ENCODE assay signal across 8 mouse cellular contexts in genomic region chr14:77904171-77904762, GRCm38 (mm10). TPM values are rescaled to one million over a fixed set of nuclear protein-coding genes. Genes with fewer than 3 reads are reported as not detected.
DNase-seq lines count a peak whose midpoint lies in the region; ATAC-seq and TF ChIP-seq lines count a peak whose summit lies in the region.

Gene Epsti1, plus strand, starts transcription at chr14:77904239.

- no peak for ATAC-seq in heart, embryonic 13.5 days (ENCODE audit: extremely low read depth, insufficient number of reproducible peaks, low FRiP score, low TSS enrichment)
- ATAC-seq in liver, embryonic 14.5 days (ENCODE audit: insufficient read depth): no peak
- no peak for ATAC-seq in midbrain, embryonic 16.5 days

- H3K9ac ChIP-seq in heart, embryonic 13.5 days: peak within 1 kb of the TSS; percentile 56; the same call in 1 of the 2 replicates
- no peak within 1 kb of the TSS for H3K9ac ChIP-seq in liver, embryonic 14.5 days (replicated peaks)
- H3K9ac ChIP-seq in midbrain, embryonic 16.5 days (ENCODE audit: low read depth, low read length): no peak within 1 kb of the TSS

- no peaks in the 10 kb centered on the region for H3K9me3 ChIP-seq in heart, embryonic 13.5 days
- H3K9me3 ChIP-seq in liver, embryonic 14.5 days (ENCODE audit: control insufficient read depth, low read length): no peaks in the 10 kb centered on the region
- no peaks in the 10 kb centered on the region for H3K9me3 ChIP-seq in midbrain, embryonic 16.5 days (replicated peaks; ENCODE audit: control insufficient read depth, low read length, poor library complexity, severe bottlenecking)

- peak; percentile 9 for DNase-seq in heart, adult 9 months (ENCODE audit: low spot score in 2 of 2)
- no peak for DNase-seq in heart, postnatal 4 days
- no peak for DNase-seq in liver, embryonic 14.5 days (ENCODE audit: low read depth in 3 of 3, low spot score in 3 of 3)
- peak; percentile 32 to 50 for DNase-seq in spleen, adult 18-20 months
- DNase-seq in left cerebral cortex, adult 18-20 months (ENCODE audit: low spot score in 2 of 2): no peak
- no peak for DNase-seq in left cerebral cortex, adult 11 months (ENCODE audit: low spot score)

- 49% methylated on average over 15 of the region's 15 CpGs for WGBS in heart, embryonic 13.5 days
- 15% methylated on average over 15 of the region's 15 CpGs for WGBS in liver, embryonic 14.5 days (ENCODE audit: insufficient replicate concordance)
- WGBS in midbrain, embryonic 16.5 days: 67% methylated on average over 15 of the region's 15 CpGs

- no peak within 1 kb of the TSS for H3K27ac ChIP-seq in heart, embryonic 13.5 days (replicated peaks)
- no peak within 1 kb of the TSS for H3K27ac ChIP-seq in liver, embryonic 14.5 days
- H3K27ac ChIP-seq in midbrain, embryonic 16.5 days (ENCODE audit: low read length): no peak within 1 kb of the TSS

- H3K4me1 ChIP-seq in heart, embryonic 13.5 days: peaks cover 8% of the 10 kb centered on the region
- no peaks in the 10 kb centered on the region for H3K4me1 ChIP-seq in liver, embryonic 14.5 days (replicated peaks; ENCODE audit: control insufficient read depth in 2 of 2, insufficient read depth in 2 of 2, low read length in 1 of 2)
- H3K4me1 ChIP-seq in midbrain, embryonic 16.5 days (ENCODE audit: control insufficient read depth, insufficient read depth, low read length): peaks cover 4% of the 10 kb centered on the region

- H3K4me3 ChIP-seq in heart, embryonic 13.5 days: peak within 1 kb of the TSS; percentile 32
- H3K4me3 ChIP-seq in liver, embryonic 14.5 days (ENCODE audit: insufficient read depth in 1 of 2, low read depth in 2 of 2, low read length in 2 of 2): peak within 1 kb of the TSS; percentile 11 to 32; a peak in 3 of 4 replicates
- no peak within 1 kb of the TSS for H3K4me3 ChIP-seq in midbrain, embryonic 16.5 days (ENCODE audit: low read depth, low read length)

- H3K4me2 ChIP-seq in heart, embryonic 13.5 days: peak within 1 kb of the TSS; percentile 56
- H3K4me2 ChIP-seq in liver, embryonic 14.5 days (ENCODE audit: low read depth): peak within 1 kb of the TSS; percentile 5; the same call in 1 of the 2 replicates
- no peak within 1 kb of the TSS for H3K4me2 ChIP-seq in midbrain, embryonic 16.5 days (ENCODE audit: low read length)

- H3K36me3 ChIP-seq in heart, embryonic 13.5 days: no peaks in the 10 kb centered on the region
- no peaks in the 10 kb centered on the region for H3K36me3 ChIP-seq in liver, embryonic 14.5 days (replicated peaks; ENCODE audit: control insufficient read depth, insufficient read depth, low read depth)
- H3K36me3 ChIP-seq in midbrain, embryonic 16.5 days (ENCODE audit: control insufficient read depth, insufficient read depth, low read length): no peaks in the 10 kb centered on the region

- no peak for TF ChIP-seq EP300 in liver, embryonic 14.5 days (IDR thresholded peaks at IDR 0.05; ENCODE audit: low read depth)

- H3K27me3 ChIP-seq in heart, embryonic 13.5 days (replicated peaks): no peaks in the 10 kb centered on the region
- no peaks in the 10 kb centered on the region for H3K27me3 ChIP-seq in liver, embryonic 14.5 days (ENCODE audit: control insufficient read depth, insufficient read depth, low read length)
- H3K27me3 ChIP-seq in midbrain, embryonic 16.5 days (ENCODE audit: control insufficient read depth, insufficient read depth, low read depth, low read length): no peaks in the 10 kb centered on the region

- no peak for TF ChIP-seq CTCF in liver, embryonic 14.5 days (IDR thresholded peaks at IDR 0.05; ENCODE audit: low read depth)

RNA-seq across cellular contexts. Expression of gene Epsti1, which starts in this region (rescaled TPM):
- under 1 TPM; 0.54 to 0.67 TPM for total RNA-seq in heart, postnatal 4 days (2021)
- 0.23 and 0.73 TPM in 2 replicates for polyA plus RNA-seq in heart, embryonic 13.5 days (2015; fragmentation: Nextera tagmentation; extraction: Ambion mirVana)
- 0.36 and 1.0 TPM in 2 replicates for polyA plus RNA-seq in liver, embryonic 14.5 days (2012; rRNA removed)
- 1.1 and 1.2 TPM in 2 replicates for polyA plus RNA-seq in liver, embryonic 14.5 days (2014; fragmentation: Nextera tagmentation; extraction: Ambion mirVana)
- polyA plus RNA-seq in midbrain, embryonic 16.5 days (2015; fragmentation: Nextera tagmentation; extraction: Ambion mirVana): 0.32 TPM in 1 of 2 replicates, not detected in the other
- total RNA-seq in left cerebral cortex, adult 18-20 months (2021): under 1 TPM; 0.28 to 0.60 TPM

Comparison
In these comparisons a context has a peak if more than half of its experiments do, and no peak if none do; other contexts are left out.
1. DNase-seq: peak in heart, adult 9 months (2 of 2) and spleen, adult 18-20 months (2 of 2); none in heart, postnatal 4 days (single experiment), liver, embryonic 14.5 days (0 of 3), left cerebral cortex, adult 18-20 months (0 of 2) and left cerebral cortex, adult 11 months (single experiment).